In the genomic region with DNA sequence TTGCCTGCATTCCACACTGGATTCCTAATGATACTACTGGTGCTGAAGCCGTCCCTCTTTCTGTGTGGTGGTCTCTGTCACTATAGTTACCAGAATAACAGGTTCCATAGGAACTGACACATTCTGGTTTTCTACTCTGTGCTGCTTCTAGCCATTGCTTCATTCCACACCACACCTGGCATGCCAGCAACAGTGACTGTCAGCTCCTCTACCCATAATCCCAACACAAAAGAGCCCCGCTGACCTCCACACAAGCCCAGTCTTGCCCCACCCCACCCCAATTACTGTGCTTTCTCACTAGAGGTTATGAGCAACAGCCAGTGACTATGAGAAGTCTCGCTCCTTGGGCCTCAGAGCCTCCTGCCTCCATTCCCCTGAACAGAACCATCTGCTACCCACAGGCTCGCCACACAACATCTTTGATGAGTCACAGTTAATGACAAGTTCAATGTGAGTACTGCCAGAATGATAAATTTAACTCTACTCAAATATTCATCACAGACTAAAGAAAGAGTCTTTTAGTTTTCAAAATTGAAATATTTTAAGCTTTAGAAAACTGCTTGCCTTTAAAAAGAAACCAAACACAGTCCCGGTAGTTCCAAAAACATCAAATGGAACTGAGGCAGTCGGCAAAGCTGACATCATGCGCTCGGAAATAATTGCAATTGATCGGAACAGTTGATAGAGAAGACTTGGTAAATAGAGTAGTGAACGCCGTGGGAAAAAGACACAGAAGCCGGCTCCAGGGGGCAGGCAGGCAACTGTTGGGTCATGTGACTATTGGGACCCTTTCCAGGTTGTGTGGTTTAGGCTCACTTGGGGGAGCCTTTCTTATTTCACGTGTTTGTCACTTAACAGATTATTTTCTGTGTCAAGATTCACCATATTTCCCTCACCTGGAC, we compare ENCODE assay signal across 9 mouse cellular contexts.
DNase-seq lines count a peak whose midpoint lies in the region; ATAC-seq and TF ChIP-seq lines count a peak whose summit lies in the region.
"Had no signal": no experiment of that assay in that cellular context is flagged by ENCODE, and none has a peak within 500 bp of the region (broad histone marks: within the 10 kb centered on the region; RNA-seq: fewer than 3 reads in every experiment).

No protein-coding gene starts in this region.

- TF ChIP-seq POLR2A in brain, embryonic 14.5 days (IDR thresholded peaks at IDR 0.05; ENCODE audit: borderline replicate concordance, extremely low read depth, insufficient read depth, insufficient read length, poor library complexity, severe bottlenecking) = no peak

- TF ChIP-seq CTCF in brain, embryonic 14.5 days (IDR thresholded peaks at IDR 0.05; ENCODE audit: borderline replicate concordance, extremely low read depth, insufficient read depth, insufficient read length) = no peak

- H3K4me2 ChIP-seq in forebrain, embryonic 13.5 days = peak overlapping the region; percentile 3; the same call in 1 of the 2 replicates
- H3K4me2 ChIP-seq in intestine, embryonic 16.5 days (ENCODE audit: low read depth, low read length) = no peak overlapping the region
- H3K4me2 ChIP-seq: limb, embryonic 15.5 days had no signal

- ATAC-seq in forebrain, embryonic 13.5 days = peak; percentile 77
- ATAC-seq in megakaryocyte-erythroid progenitor cell, adult 5-6 weeks (replicated peaks; ENCODE audit: low FRiP score, low TSS enrichment, poor library complexity, severe bottlenecking) = no peak
- ATAC-seq in intestine, embryonic 16.5 days = no peak
- ATAC-seq in monocyte, adult 5-6 weeks (replicated peaks; ENCODE audit: insufficient number of reproducible peaks, low FRiP score, low TSS enrichment, poor library complexity, severe bottlenecking) = no peak

- peaks cover 18% of the 10 kb centered on the region for H3K4me1 ChIP-seq in forebrain, embryonic 13.5 days
- H3K4me1 ChIP-seq in intestine, embryonic 16.5 days (ENCODE audit: control insufficient read depth, insufficient read depth, low read length) = peaks cover 6% of the 10 kb centered on the region; the same call in 1 of the 2 replicates
- H3K4me1 ChIP-seq: limb, embryonic 15.5 days had no signal

- WGBS in forebrain, embryonic 13.5 days = 24% methylated on average over 13 of the region's 13 CpGs
- WGBS in intestine, embryonic 16.5 days = 62% methylated on average over 13 of the region's 13 CpGs

- peak; percentile 36 for DNase-seq in adrenal gland, adult 2 months
- no peak for DNase-seq in adrenal gland, postnatal 4 days (ENCODE audit: low spot score in 2 of 2)
- DNase-seq in brain, embryonic 14.5 days (ENCODE audit: low read depth) = peak; percentile 75
- peak; percentile 44 for DNase-seq in mesoderm, embryonic 11.5 days (ENCODE audit: low read depth, low spot score)

- no peaks in the 10 kb centered on the region for H3K27me3 ChIP-seq in forebrain, embryonic 13.5 days
- H3K27me3 ChIP-seq in intestine, embryonic 16.5 days (replicated peaks; ENCODE audit: control insufficient read depth, insufficient read depth, low read length) = no peaks in the 10 kb centered on the region
- H3K27me3 ChIP-seq: limb, embryonic 15.5 days had no signal

- H3K9me3 ChIP-seq in forebrain, embryonic 13.5 days (replicated peaks) = no peaks in the 10 kb centered on the region
- no peaks in the 10 kb centered on the region for H3K9me3 ChIP-seq in intestine, embryonic 16.5 days (ENCODE audit: control insufficient read depth, low read length)
- H3K9me3 ChIP-seq: limb, embryonic 15.5 days had no signal

- H3K36me3 ChIP-seq in forebrain, embryonic 13.5 days (ENCODE audit: poor library complexity, severe bottlenecking) = no peaks in the 10 kb centered on the region
- H3K36me3 ChIP-seq in intestine, embryonic 16.5 days (ENCODE audit: control insufficient read depth, insufficient read depth, low read length) = no peaks in the 10 kb centered on the region
- H3K36me3 ChIP-seq: limb, embryonic 15.5 days had no signal

- peak overlapping the region; percentile 58 for H3K27ac ChIP-seq in forebrain, embryonic 13.5 days
- no peak overlapping the region for H3K27ac ChIP-seq in intestine, embryonic 16.5 days (ENCODE audit: low read length)
- H3K27ac ChIP-seq: limb, embryonic 15.5 days had no signal

- H3K4me3 ChIP-seq in forebrain, embryonic 13.5 days = no peak overlapping the region
- H3K4me3 ChIP-seq in intestine, embryonic 16.5 days (ENCODE audit: low read length) = no peak overlapping the region
- H3K4me3 ChIP-seq: limb, embryonic 15.5 days had no signal

- no peak overlapping the region for H3K9ac ChIP-seq in forebrain, embryonic 13.5 days
- no peak overlapping the region for H3K9ac ChIP-seq in intestine, embryonic 16.5 days (ENCODE audit: low read depth, low read length)
- H3K9ac ChIP-seq: limb, embryonic 15.5 days had no signal

Comparison
In these comparisons a context has a peak if more than half of its experiments do, and no peak if none do; other contexts are left out.
1. DNase-seq: peak in adrenal gland, adult 2 months (single experiment), brain, embryonic 14.5 days (single experiment) and mesoderm, embryonic 11.5 days (single experiment); none in adrenal gland, postnatal 4 days (0 of 2).